Mouse (Mus musculus) bone marrow macrophage, adult 2 months (primary cell): ENCODE data around the gene Peli2.

Experiments
- CTCF ChIP-seq: IDR thresholded peaks from 2 replicates; pipeline ENCODE4 v1.5.1; 2012; ENCODE audit warnings: low read depth, mild to moderate bottlenecking, low read length, moderate library complexity
- POLR2A ChIP-seq: IDR thresholded peaks from 2 replicates; pipeline ENCODE4 v1.6.1; 2012; ENCODE audit warnings: mild to moderate bottlenecking, low read depth, low read length, borderline replicate concordance

- TF ChIP-seq CTCF (no peak), POLR2A (no peak)
These were observed 33.3 kb upstream of the Peli2 start for GRCm38 (mm10) chr14:48087298-48087830.
